Mouse (Mus musculus) liver, embryonic 12.5 days (tissue): ENCODE data around the gene Hoxa5. TPM values are rescaled to one million over a fixed set of nuclear protein-coding genes. Genes with fewer than 3 reads are reported as not detected.

Source experiments
- microRNA counts: library from miRNA; unstranded; fragments of <30 nt; microRNA quantifications from one replicate; lab custom pipeline; 2017
- microRNA-seq: library from miRNA; unstranded; fragments of <30 nt; microRNA quantifications from one replicate; pipeline ENCODE4, GENCODE M21; 2017
- polyA plus RNA-seq: library from polyadenylated mRNA; unstranded; fragments of >200 nt; fragmentation: Nextera tagmentation; extraction: Ambion mirVana; gene quantifications from 2 replicates; pipeline ENCODE4 v1.2.1, GENCODE M21; 2016

The Hoxa5 gene
- polyA plus RNA-seq, 1 experiment from 2014 or later = 2.1 TPM

MicroRNA genes within 50 kb of the gene (microRNA counts, 519-probe panel; counts per million panel counts)
- 582 counts per million, percentile 70 among the panel's probes with 10 or more counts for microRNA mmu-miR-196b (lab: Ali Mortazavi, UCI)

Small RNAs within 50 kb of the gene (microRNA-seq; reads per million reads assigned to microRNA genes)
- gene Mir196b = 2,134 reads per million, percentile 80 among the genes with 10 or more reads in this experiment

Other genes with a start within 250 kb of the Hoxa5 start
- gene Skap2, start 192.0 kb downstream of the Hoxa5 start, polyA plus RNA-seq = 22.2 and 22.6 TPM in 2 replicates
- 1.0 and 1.1 TPM in 2 replicates for gene Hoxa1, start 46.3 kb downstream of the Hoxa5 start, polyA plus RNA-seq
- 1.4 TPM in 2 replicates for gene Hoxa2, start 39.8 kb downstream of the Hoxa5 start, polyA plus RNA-seq
- 0.29 TPM in 2 replicates for gene 5730596B20Rik, start 27.1 kb downstream of the Hoxa5 start, polyA plus RNA-seq
- 0.79 and 0.92 TPM in 2 replicates for gene Hoxa4, start 12.8 kb downstream of the Hoxa5 start, polyA plus RNA-seq
- 0.14 and 0.20 TPM in 2 replicates for gene Hoxa6, start 4.1 kb upstream of the Hoxa5 start, polyA plus RNA-seq
- gene Hoxa3, start 8.7 kb upstream of the Hoxa5 start, polyA plus RNA-seq = 0.97 and 1.2 TPM in 2 replicates
- gene Gm28308, start 8.8 kb upstream of the Hoxa5 start, polyA plus RNA-seq = not detected in 2 replicates
- 0.74 and 0.81 TPM in 2 replicates for gene Hoxa7, start 17.3 kb upstream of the Hoxa5 start, polyA plus RNA-seq
- gene Hoxa9, start 26.5 kb upstream of the Hoxa5 start, polyA plus RNA-seq = 1.2 and 1.4 TPM in 2 replicates
- gene Hoxa10, start 36.3 kb upstream of the Hoxa5 start, polyA plus RNA-seq = 0.44 and 0.61 TPM in 2 replicates
- 0.06 TPM in 1 of 2 replicates, not detected in the other for gene Hoxa11, start 41.2 kb upstream of the Hoxa5 start, polyA plus RNA-seq
- gene Hoxa13, start 56.3 kb upstream of the Hoxa5 start, polyA plus RNA-seq = not detected in 2 replicates
- gene Evx1, start 108.9 kb upstream of the Hoxa5 start, polyA plus RNA-seq = 0.06 TPM in 1 of 2 replicates, not detected in the other